In genomic region chr11:46096265-46096649, GRCm38 (mm10) we compare ENCODE assay signal across 22 mouse cellular contexts. TPM values are rescaled to one million over a fixed set of nuclear protein-coding genes. Genes with fewer than 3 reads are reported as not detected.
DNase-seq lines count a peak whose midpoint lies in the region; ATAC-seq and TF ChIP-seq lines count a peak whose summit lies in the region.
"Had no signal": no experiment of that assay in that cellular context is flagged by ENCODE, and none has a peak within 500 bp of the region (broad histone marks: within the 10 kb centered on the region; RNA-seq: fewer than 3 reads in every experiment).

No protein-coding gene starts in this region.

- no peak overlapping the region for H3K4me2 ChIP-seq in heart, embryonic 11.5 days
- H3K4me2 ChIP-seq in kidney, embryonic 15.5 days: no peak overlapping the region
- no peak overlapping the region for H3K4me2 ChIP-seq in limb, embryonic 14.5 days (replicated peaks; ENCODE audit: low read depth, low read length, severe bottlenecking)
- no peak overlapping the region for H3K4me2 ChIP-seq in liver, embryonic 11.5 days
- H3K4me2 ChIP-seq: liver, embryonic 13.5 days; lung, embryonic 14.5 days; midbrain, embryonic 15.5 days; neural tube, embryonic 13.5 days had no signal

- no peaks in the 10 kb centered on the region; the same call in 1 of the 2 replicates for H3K27me3 ChIP-seq in cerebellum, adult 2 months (ENCODE audit: control insufficient read depth, insufficient read depth, low read length)
- no peaks in the 10 kb centered on the region for H3K27me3 ChIP-seq in heart, embryonic 11.5 days (ENCODE audit: control insufficient read depth, insufficient read depth, low read length)
- no peaks in the 10 kb centered on the region for H3K27me3 ChIP-seq in kidney, embryonic 15.5 days
- H3K27me3 ChIP-seq in limb, embryonic 14.5 days (ENCODE audit: control insufficient read depth, insufficient read depth, low read length): no peaks in the 10 kb centered on the region
- no peaks in the 10 kb centered on the region for H3K27me3 ChIP-seq in liver, embryonic 11.5 days (replicated peaks; ENCODE audit: control insufficient read depth, insufficient read depth, low read length)
- H3K27me3 ChIP-seq: liver, embryonic 13.5 days; midbrain, embryonic 15.5 days; neural tube, embryonic 13.5 days had no signal

- H3K4me3 ChIP-seq in cerebellum, adult 2 months (replicated peaks; ENCODE audit: insufficient read depth, low read depth, low read length): no peak overlapping the region
- H3K4me3 ChIP-seq in heart, embryonic 11.5 days (ENCODE audit: low read depth, low read length): no peak overlapping the region
- H3K4me3 ChIP-seq in kidney, embryonic 15.5 days (replicated peaks): no peak overlapping the region
- no peak overlapping the region for H3K4me3 ChIP-seq in limb, embryonic 14.5 days (replicated peaks; ENCODE audit: low read length)
- no peak overlapping the region for H3K4me3 ChIP-seq in liver, embryonic 11.5 days (ENCODE audit: low read depth, low read length)
- H3K4me3 ChIP-seq: liver, embryonic 13.5 days; midbrain, embryonic 15.5 days; myocyte; neural tube, embryonic 13.5 days had no signal

- H3K4me1 ChIP-seq in cerebellum, adult 2 months (ENCODE audit: control insufficient read depth, insufficient read depth, low read length): peaks cover 19% of the 10 kb centered on the region
- H3K4me1 ChIP-seq in heart, embryonic 11.5 days (ENCODE audit: control insufficient read depth, insufficient read depth, low read length): peaks cover 23% of the 10 kb centered on the region
- H3K4me1 ChIP-seq in kidney, embryonic 15.5 days: peaks cover 28% of the 10 kb centered on the region
- peaks cover 4% of the 10 kb centered on the region; the same call in 1 of the 2 replicates for H3K4me1 ChIP-seq in limb, embryonic 14.5 days (ENCODE audit: control insufficient read depth, insufficient read depth, low read length)
- peaks cover 7% of the 10 kb centered on the region for H3K4me1 ChIP-seq in liver, embryonic 11.5 days (replicated peaks; ENCODE audit: control insufficient read depth, insufficient read depth, low read length)
- H3K4me1 ChIP-seq: midbrain, embryonic 15.5 days had no signal

- 0 out of 2 replicates have a peak overlapping the region, but pooled peaks have one; percentile 11 for H3K27ac ChIP-seq in cerebellum, adult 2 months (ENCODE audit: insufficient read depth, low read length)
- peak overlapping the region; percentile 55; the same call in 1 of the 2 replicates for H3K27ac ChIP-seq in heart, embryonic 11.5 days (ENCODE audit: low read depth, low read length)
- 0 out of 2 replicates have a peak overlapping the region, but pooled peaks have one; percentile 51 for H3K27ac ChIP-seq in kidney, embryonic 15.5 days
- H3K27ac ChIP-seq in limb, embryonic 14.5 days (replicated peaks; ENCODE audit: low read depth, low read length): peak overlapping the region; percentile 78
- H3K27ac ChIP-seq in liver, embryonic 11.5 days (ENCODE audit: low read depth, low read length): no peak overlapping the region
- H3K27ac ChIP-seq: liver, embryonic 13.5 days; macrophage; midbrain, embryonic 15.5 days had no signal

- 57% methylated on average over 6 of the region's 6 CpGs for WGBS in cerebellum, adult 2 months
- WGBS in heart, embryonic 11.5 days (ENCODE audit: insufficient replicate concordance): 85% methylated on average over 6 of the region's 6 CpGs
- 82% methylated on average over 6 of the region's 6 CpGs for WGBS in kidney, embryonic 15.5 days
- WGBS in limb, embryonic 14.5 days: 86% methylated on average over 6 of the region's 6 CpGs
- WGBS in liver, embryonic 11.5 days: 88% methylated on average over 6 of the region's 6 CpGs

- no peak overlapping the region for H3K9ac ChIP-seq in heart, embryonic 11.5 days (ENCODE audit: low read depth, low read length)
- no peak overlapping the region for H3K9ac ChIP-seq in kidney, embryonic 15.5 days
- no peak overlapping the region for H3K9ac ChIP-seq in limb, embryonic 14.5 days (ENCODE audit: low read depth, low read length, severe bottlenecking)
- no peak overlapping the region for H3K9ac ChIP-seq in liver, embryonic 11.5 days (ENCODE audit: low read depth, low read length)
- H3K9ac ChIP-seq: forebrain, postnatal 0 days; liver, embryonic 13.5 days; lung, embryonic 14.5 days; midbrain, embryonic 15.5 days; neural tube, embryonic 13.5 days had no signal

- no peaks in the 10 kb centered on the region for H3K9me3 ChIP-seq in heart, embryonic 11.5 days (replicated peaks; ENCODE audit: control insufficient read depth, low read length)
- no peaks in the 10 kb centered on the region for H3K9me3 ChIP-seq in kidney, embryonic 15.5 days (replicated peaks)
- H3K9me3 ChIP-seq in limb, embryonic 14.5 days (ENCODE audit: control insufficient read depth, low read length): no peaks in the 10 kb centered on the region
- no peaks in the 10 kb centered on the region for H3K9me3 ChIP-seq in liver, embryonic 11.5 days (ENCODE audit: control insufficient read depth, low read length)
- H3K9me3 ChIP-seq: liver, embryonic 13.5 days; midbrain, embryonic 15.5 days; neural tube, embryonic 13.5 days had no signal

- no peak for TF ChIP-seq CTCF in cerebellum, adult 2 months (IDR thresholded peaks at IDR 0.05; ENCODE audit: borderline replicate concordance, insufficient read depth, low read depth, low read length)

- DNase-seq in cerebellum, adult 2 months: no peak
- DNase-seq in cerebellum, postnatal 4 days (ENCODE audit: low spot score in 2 of 2): no peak
- DNase-seq in heart, postnatal 4 days: no peak
- no peak for DNase-seq in kidney, adult 9 months
- DNase-seq in limb, embryonic 14.5 days (ENCODE audit: low spot score): no peak
- no peak for DNase-seq in liver, embryonic 11.5 days (ENCODE audit: low spot score)
- DNase-seq: cerebellum, adult 8-10 months; forebrain, postnatal 0 days; kidney, postnatal 4 days; liver, embryonic 13.5 days; lung, embryonic 14.5 days; retina, postnatal 1 day; right cerebral cortex, postnatal 25 days; spleen, adult 18-20 months had no signal

- no peak for ATAC-seq in heart, embryonic 11.5 days (replicated peaks; ENCODE audit: insufficient number of reproducible peaks, low FRiP score, low TSS enrichment)
- no peak for ATAC-seq in kidney, embryonic 15.5 days (replicated peaks; ENCODE audit: low FRiP score)
- no peak for ATAC-seq in limb, embryonic 14.5 days (ENCODE audit: low FRiP score, low read depth)
- no peak for ATAC-seq in liver, embryonic 11.5 days (replicated peaks; ENCODE audit: low FRiP score)
- ATAC-seq: forebrain, postnatal 0 days; hindbrain, embryonic 16.5 days; intestine, postnatal 0 days; midbrain, embryonic 15.5 days had no signal

- peaks cover 40% of the 10 kb centered on the region for H3K36me3 ChIP-seq in heart, embryonic 11.5 days (ENCODE audit: control insufficient read depth, insufficient read depth, low read length)
- peaks cover 45% of the 10 kb centered on the region for H3K36me3 ChIP-seq in kidney, embryonic 15.5 days
- H3K36me3 ChIP-seq in limb, embryonic 14.5 days (ENCODE audit: control insufficient read depth, insufficient read depth, low read length): peaks cover 29% of the 10 kb centered on the region
- peaks cover 3% of the 10 kb centered on the region; the same call in 1 of the 2 replicates for H3K36me3 ChIP-seq in liver, embryonic 11.5 days (ENCODE audit: control insufficient read depth, insufficient read depth, low read length)
- H3K36me3 ChIP-seq: liver, embryonic 13.5 days had no signal

- no peak for TF ChIP-seq POLR2A in cerebellum, adult 2 months (IDR thresholded peaks at IDR 0.05; ENCODE audit: borderline replicate concordance, insufficient read depth, low read length)
- TF ChIP-seq POLR2A in limb, embryonic 14.5 days (IDR thresholded peaks at IDR 0.05; ENCODE audit: borderline replicate concordance, extremely low read depth, insufficient read depth, insufficient read length): no peak

RNA-seq across cellular contexts. Expression of gene Adam19, which starts 40.5 kb away (rescaled TPM):
- polyA plus RNA-seq in cerebellum, adult 2 months (2012; rRNA removed): 9.8 and 11.4 TPM in 2 replicates
- 24.4 and 31.7 TPM in 2 replicates for polyA plus RNA-seq in heart, embryonic 11.5 days (2014; fragmentation: Nextera tagmentation; extraction: Ambion mirVana)
- 100 to 1,000 TPM; 161 to 163 TPM for total RNA-seq in heart, postnatal 4 days (2021)
- polyA plus RNA-seq in kidney, embryonic 15.5 days (2015; fragmentation: Nextera tagmentation; extraction: Ambion mirVana): 14.4 and 17.9 TPM in 2 replicates
- 29.3 and 34.0 TPM in 2 replicates for polyA plus RNA-seq in limb, embryonic 14.5 days (2012; rRNA removed)
- 13.3 and 14.3 TPM in 2 replicates for polyA plus RNA-seq in limb, embryonic 14.5 days (2014; fragmentation: Nextera tagmentation; extraction: Ambion mirVana)
- 8.5 and 8.8 TPM in 2 replicates for polyA plus RNA-seq in liver, embryonic 11.5 days (2014; fragmentation: Nextera tagmentation; extraction: Ambion mirVana)

RNA-seq across cellular contexts. Expression of gene Gm12166, which starts 44.1 kb away (rescaled TPM):
- 7.3 and 9.0 TPM in 2 replicates for polyA plus RNA-seq in cerebellum, adult 2 months (2012; rRNA removed)
- 2.4 and 9.0 TPM in 2 replicates for polyA plus RNA-seq in heart, embryonic 11.5 days (2014; fragmentation: Nextera tagmentation; extraction: Ambion mirVana)
- total RNA-seq in heart, postnatal 4 days (2021): 1 to 10 TPM; 2.7 to 4.0 TPM
- 2.8 and 6.7 TPM in 2 replicates for polyA plus RNA-seq in kidney, embryonic 15.5 days (2015; fragmentation: Nextera tagmentation; extraction: Ambion mirVana)
- polyA plus RNA-seq in limb, embryonic 14.5 days (2012; rRNA removed): 4.8 and 5.5 TPM in 2 replicates
- polyA plus RNA-seq in limb, embryonic 14.5 days (2014; fragmentation: Nextera tagmentation; extraction: Ambion mirVana): 4.2 and 4.7 TPM in 2 replicates
- 5.5 and 6.6 TPM in 2 replicates for polyA plus RNA-seq in liver, embryonic 11.5 days (2014; fragmentation: Nextera tagmentation; extraction: Ambion mirVana)
